Mouse (Mus musculus) thymus, adult 2 months (tissue): ENCODE measurements around the gene Gemin5. TPM values are rescaled to one million over a fixed set of nuclear protein-coding genes. Genes with fewer than 3 reads are reported as not detected.

Experiments used
- DNase-seq: peaks from one replicate; pipeline ENCODE4 v3.0.0; 2021
- H3K27ac ChIP-seq: fragments of 200-500 bp; 2 replicates; pipeline ENCODE4 v1.5.1; 2012; ENCODE audit warnings: low read length, control low read depth; ENCODE audit not compliant: control insufficient read depth, insufficient read depth
- H3K27me3 ChIP-seq: fragments of 200-500 bp; 2 replicates; pipeline ENCODE4 v1.6.1; 2012; ENCODE audit warnings: mild to moderate bottlenecking, low read length, moderate library complexity, mixed read lengths; ENCODE audit not compliant: control insufficient read depth, insufficient read depth
- H3K36me3 ChIP-seq: fragments of 200-500 bp; 2 replicates; pipeline ENCODE4 v1.6.1; 2012; ENCODE audit warnings: mild to moderate bottlenecking, low read length, moderate library complexity; ENCODE audit not compliant: control insufficient read depth, insufficient read depth
- H3K4me1 ChIP-seq: fragments of 200-500 bp; replicated peaks from 2 replicates; pipeline ENCODE4 v1.6.1; 2012; ENCODE audit warnings: low read length; ENCODE audit not compliant: control insufficient read depth, insufficient read depth
- H3K4me3 ChIP-seq: fragments of 200-500 bp; 2 replicates; pipeline ENCODE4 v1.5.1; 2012; ENCODE audit warnings: mild to moderate bottlenecking, low read length, control low read depth, moderate library complexity; ENCODE audit not compliant: control insufficient read depth, insufficient read depth
- CTCF ChIP-seq: fragments of 200-500 bp; IDR thresholded peaks from 2 replicates; pipeline ENCODE4 v1.5.1; 2012; ENCODE audit warnings: mild to moderate bottlenecking, control low read depth, low read length, moderate library complexity, borderline replicate concordance; ENCODE audit not compliant: control insufficient read depth, poor library complexity, insufficient read depth; ENCODE audit errors: extremely low read depth
- POLR2A ChIP-seq: fragments of 200-500 bp; IDR thresholded peaks from 2 replicates; pipeline ENCODE4 v1.6.1; 2012; ENCODE audit warnings: mild to moderate bottlenecking, low read length, control low read depth, moderate library complexity; ENCODE audit not compliant: control insufficient read depth, poor library complexity, insufficient read depth; ENCODE audit errors: extremely low read depth
- WGBS: fragments of 180-500 bp; shearing (Covaris S2); methylation state at CpG from one replicate; pipeline ENCODE4 v1.1.7; 2018; 5-methylcytosine and 5-hydroxymethylcytosine counted together
- polyA plus RNA-seq: library from polyadenylated mRNA; depleted of rRNA; stranded (reverse); fragments of >200 nt; gene quantifications from 2 replicates; pipeline ENCODE4 v1.2.3, GENCODE M21; 2012

The Gemin5 gene
- polyA plus RNA-seq, 1 experiment, result 20.4 TPM

GRCm38 (mm10) chr11:58179563-58179962 is 11.2 kb upstream of the Gemin5 start:
- H3K4me3 ChIP-seq, result no peak overlapping the region
- no peaks in the 10 kb centered on the region for H3K27me3 ChIP-seq
- no peak overlapping the region for H3K27ac ChIP-seq
- peaks cover 29% of the 10 kb centered on the region for H3K36me3 ChIP-seq
- 29% methylated on average over 3 of the region's 3 CpGs for WGBS
- peaks cover 19% of the 10 kb centered on the region for H3K4me1 ChIP-seq
- no peak for TF ChIP-seq POLR2A
- no peak for TF ChIP-seq CTCF
- peak; percentile 84 for DNase-seq

- Histone ChIP-seq H3K4me1 (peaks cover 6% of the 10 kb centered on the region), H3K4me3 (peak within 1 kb of the TSS; percentile 68), H3K27ac (no peak within 1 kb of the TSS), H3K27me3 (no peaks in the 10 kb centered on the region), H3K36me3 (peaks cover 19% of the 10 kb centered on the region)
- DNase-seq, result peak; percentile 95
- TF ChIP-seq CTCF (0 out of 2 replicates have a peak, but pooled peaks have one; percentile 35), POLR2A (peak; percentile 62; the same call in 1 of the 2 replicates)
- under 1% methylated on average over 34 of the region's 34 CpGs for WGBS
Measured at GRCm38 (mm10) chr11:58171459-58172091, 3.2 kb upstream of the Gemin5 start, which contains the start of gene Mrpl22. TSS of gene Mrpl22 (plus strand) at chr11:58171661.

GRCm38 (mm10) chr11:58169666-58170065 is 1.3 kb upstream of the Gemin5 start:
- no peak for DNase-seq
- WGBS, result 94% methylated on average over 4 of the region's 4 CpGs
- H3K4me1 ChIP-seq, result peaks cover 6% of the 10 kb centered on the region
- TF ChIP-seq CTCF (no peak), POLR2A (no peak)
- H3K27ac ChIP-seq, result no peak overlapping the region
- H3K4me3 ChIP-seq, result no peak overlapping the region
- H3K27me3 ChIP-seq, result no peaks in the 10 kb centered on the region
- peaks cover 6% of the 10 kb centered on the region for H3K36me3 ChIP-seq

GRCm38 (mm10) chr11:58167822-58168166 is 545 bp downstream of the Gemin5 start:
- Histone ChIP-seq H3K4me1 (peaks cover 6% of the 10 kb centered on the region), H3K4me3 (peak overlapping the region; percentile 94), H3K27ac (no peak overlapping the region), H3K27me3 (no peaks in the 10 kb centered on the region), H3K36me3 (peaks cover 20% of the 10 kb centered on the region)
- TF ChIP-seq POLR2A (no peak), CTCF (no peak)
- WGBS, result under 1% methylated on average over 8 of the region's 8 CpGs
- DNase-seq, result no peak

DNA sequence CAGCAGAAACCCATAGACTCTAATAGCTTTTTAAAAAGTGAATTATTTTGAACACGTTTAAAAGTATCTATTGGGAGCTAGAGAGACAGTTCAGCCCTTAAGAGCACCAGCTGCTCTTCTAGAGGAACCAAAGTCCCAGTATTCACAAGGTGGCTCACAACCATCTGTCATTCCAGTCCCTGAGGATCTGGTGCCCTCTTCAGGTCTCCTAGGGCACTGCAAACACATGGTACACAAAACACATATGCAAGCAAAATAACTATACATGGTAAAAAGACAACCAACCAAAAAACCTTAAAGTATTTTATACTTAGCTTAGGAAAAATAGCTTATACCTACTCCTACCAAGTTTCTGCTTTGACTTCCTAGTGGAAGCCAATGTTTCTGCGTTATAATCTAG is 3.3 kb downstream of the Gemin5 start:
- Histone ChIP-seq H3K4me3 (no peak overlapping the region), H3K36me3 (peaks cover 30% of the 10 kb centered on the region), H3K27me3 (no peaks in the 10 kb centered on the region), H3K27ac (no peak overlapping the region), H3K4me1 (0 out of 2 replicates have a peak, but pooled peaks cover 2% of the 10 kb centered on the region)
- DNase-seq, result no peak
- TF ChIP-seq POLR2A, result no peak
- no peak for TF ChIP-seq CTCF
- 99% methylated on average over 2 of the region's 2 CpGs for WGBS

- no peak for DNase-seq
- Histone ChIP-seq H3K4me3 (no peak overlapping the region), H3K36me3 (peaks cover 41% of the 10 kb centered on the region), H3K27ac (no peak overlapping the region), H3K27me3 (no peaks in the 10 kb centered on the region), H3K4me1 (no peaks in the 10 kb centered on the region)
- 75% methylated on average over 3 of the region's 3 CpGs for WGBS
- TF ChIP-seq CTCF, result no peak
- TF ChIP-seq POLR2A, result no peak
Measured at GRCm38 (mm10) chr11:58156871-58157270, 11.5 kb downstream of the Gemin5 start.

DNA sequence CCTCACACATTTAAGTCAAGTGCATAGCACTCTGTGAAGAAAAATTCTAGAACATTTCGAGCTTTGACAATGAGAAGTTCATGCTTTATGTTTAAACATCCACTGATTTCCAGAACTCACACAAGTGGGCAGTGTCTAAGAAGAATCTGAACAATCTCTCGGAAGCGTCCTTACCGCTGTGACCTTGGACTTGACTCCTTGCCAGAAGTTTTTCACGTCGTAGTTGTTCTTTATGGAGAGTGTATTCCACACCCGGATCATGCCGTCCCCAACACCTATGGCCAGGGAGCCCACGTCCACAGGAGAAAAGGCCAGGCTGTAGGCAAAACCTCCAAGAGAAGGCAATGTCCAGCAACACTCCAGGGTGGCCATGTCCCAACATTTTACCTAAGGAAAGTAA is 12.9 kb downstream of the Gemin5 start:
- Histone ChIP-seq H3K36me3 (peaks cover 49% of the 10 kb centered on the region), H3K27me3 (no peaks in the 10 kb centered on the region), H3K27ac (no peak overlapping the region), H3K4me3 (no peak overlapping the region), H3K4me1 (no peaks in the 10 kb centered on the region)
- TF ChIP-seq POLR2A, result no peak
- TF ChIP-seq CTCF, result no peak
- WGBS, result 97% methylated on average over 9 of the region's 9 CpGs
- no peak for DNase-seq
